Mouse (Mus musculus) heart, embryonic 11.5 days (tissue): ENCODE measurements around the gene Atp13a5. TPM values are rescaled to one million over a fixed set of nuclear protein-coding genes. Genes with fewer than 3 reads are reported as not detected.

ENCODE experiments used
- ATAC-seq: fragments of 200-750 bp; cut with Nextera tagmentation; replicated peaks from 2 replicates; pipeline ENCODE4 v1.8.0; 2017; ENCODE audit warnings: moderate library complexity; ENCODE audit not compliant: insufficient number of reproducible peaks, low FRiP score, low TSS enrichment
- H3K27ac ChIP-seq: fragments of 300-500 bp; sonication (generic); 2 replicates; pipeline ENCODE4 v1.5.1; 2014; ENCODE audit warnings: mild to moderate bottlenecking, low read depth, low read length
- H3K27me3 ChIP-seq: fragments of 300-500 bp; sonication (generic); 2 replicates; pipeline ENCODE4 v1.6.1; 2014; ENCODE audit warnings: mild to moderate bottlenecking, low read length, mixed read lengths; ENCODE audit not compliant: control insufficient read depth, insufficient read depth
- H3K36me3 ChIP-seq: fragments of 300-500 bp; sonication (generic); 2 replicates; pipeline ENCODE4 v1.6.1; 2014; ENCODE audit warnings: mild to moderate bottlenecking, low read length, moderate library complexity, mixed read lengths; ENCODE audit not compliant: control insufficient read depth, insufficient read depth
- H3K4me1 ChIP-seq: fragments of 300-500 bp; sonication (generic); 2 replicates; pipeline ENCODE4 v1.6.1; 2014; ENCODE audit warnings: low read length; ENCODE audit not compliant: control insufficient read depth, insufficient read depth
- H3K4me2 ChIP-seq: fragments of 300-500 bp; sonication (generic); 2 replicates; pipeline ENCODE4 v1.6.1; 2014; ENCODE audit warnings: mild to moderate bottlenecking, moderate library complexity
- H3K4me3 ChIP-seq: fragments of 300-500 bp; sonication (generic); 2 replicates; pipeline ENCODE4 v1.5.1; 2014; ENCODE audit warnings: low read depth, low read length
- H3K9ac ChIP-seq: fragments of 300-500 bp; sonication (generic); 2 replicates; pipeline ENCODE4 v1.6.1; 2014; ENCODE audit warnings: mild to moderate bottlenecking, low read depth, low read length, moderate library complexity
- H3K9me3 ChIP-seq: fragments of 300-500 bp; sonication (generic); replicated peaks from 2 replicates; pipeline ENCODE4 v1.6.1; 2016; ENCODE audit warnings: low read length; ENCODE audit not compliant: control insufficient read depth
- WGBS: fragments of 180-500 bp; shearing (Covaris S2); extraction: QIAGEN DNeasy Blood & Tissue Kit; methylation state at CpG from one replicate; pipeline ENCODE4 v1.1.7; 2014; ENCODE audit not compliant: insufficient replicate concordance; 5-methylcytosine and 5-hydroxymethylcytosine counted together
- polyA plus RNA-seq: library from polyadenylated mRNA; unstranded; fragments of >200 nt; fragmentation: Nextera tagmentation; extraction: Ambion mirVana; gene quantifications from 2 replicates; pipeline ENCODE4 v1.2.1, GENCODE M21; 2014

Atp13a5 gene
- polyA plus RNA-seq, 1 experiment from 2014 or later, result not detected

GRCm38 (mm10) chr16:29216395-29217295 lies 161.9 kb downstream of the Atp13a5 start:
- no peak for ATAC-seq
- Histone ChIP-seq H3K4me1 (no peaks in the 10 kb centered on the region), H3K27ac (no peak overlapping the region), H3K36me3 (no peaks in the 10 kb centered on the region), H3K9me3 (no peaks in the 10 kb centered on the region), H3K4me2 (no peak overlapping the region), H3K4me3 (no peak overlapping the region), H3K27me3 (no peaks in the 10 kb centered on the region), H3K9ac (no peak overlapping the region)
- WGBS, result 78% methylated on average over 5 of the region's 5 CpGs

DNA sequence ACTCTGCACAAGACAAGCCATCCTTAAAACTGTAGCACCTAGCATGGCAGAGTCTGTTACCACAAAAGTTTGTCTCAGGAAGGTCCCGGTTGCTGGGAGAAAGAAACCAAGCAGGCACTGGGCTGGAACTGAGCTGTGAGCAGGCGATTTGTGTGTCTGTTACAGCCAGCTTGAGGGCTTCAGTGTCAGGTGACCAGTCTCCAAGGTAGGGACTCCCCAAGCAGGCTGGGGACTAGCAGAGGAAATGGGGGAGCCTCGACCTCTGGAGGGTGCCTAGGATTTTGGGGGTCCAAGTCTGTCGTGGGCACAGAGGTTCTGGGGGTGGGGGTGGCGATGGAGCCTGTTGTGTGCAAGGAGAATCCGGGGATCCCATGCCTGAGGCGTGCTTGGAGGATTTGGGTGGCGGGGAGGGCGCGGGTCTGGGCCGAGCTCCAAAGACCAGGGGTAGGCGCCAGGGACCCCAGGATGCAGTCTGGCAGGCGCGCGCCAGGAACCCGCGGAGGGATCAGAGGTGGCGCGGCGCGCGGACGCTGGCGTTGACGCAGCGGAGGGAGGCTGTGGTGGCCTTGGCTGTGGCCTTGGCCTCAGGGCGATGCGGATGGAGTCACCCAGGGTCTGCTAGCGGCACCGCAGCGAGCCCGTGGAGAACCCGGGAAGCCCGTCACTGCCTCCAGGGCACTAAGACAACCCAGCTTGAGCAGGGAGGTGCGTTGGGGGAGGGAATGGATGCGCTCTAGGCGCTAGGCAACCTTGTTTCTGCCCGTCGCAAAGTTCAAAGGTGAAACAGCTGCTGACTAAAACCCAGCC lies 168.7 kb downstream of the Atp13a5 start, which contains the start of gene Hrasls:
Gene Hrasls, plus strand, starts transcription at position 91 of the 807 bp plus-strand sequence.
- WGBS, result under 1% methylated on average over 38 of the region's 39 CpGs
- peaks cover 3% of the 10 kb centered on the region; the same call in 1 of the 2 replicates for H3K27me3 ChIP-seq
- peak within 1 kb of the TSS; percentile 69 for H3K9ac ChIP-seq
- H3K4me2 ChIP-seq, result peak within 1 kb of the TSS; percentile 90
- no peaks in the 10 kb centered on the region; the same call in 1 of the 2 replicates for H3K4me1 ChIP-seq
- H3K36me3 ChIP-seq, result no peaks in the 10 kb centered on the region
- peak within 1 kb of the TSS; percentile 51 for H3K4me3 ChIP-seq
- H3K27ac ChIP-seq, result 0 out of 2 replicates have a peak within 1 kb of the TSS, but pooled peaks have one; percentile 10
- ATAC-seq, result peak; percentile 46
- H3K9me3 ChIP-seq, result no peaks in the 10 kb centered on the region

GRCm38 (mm10) chr16:29208841-29209240 lies 169.7 kb downstream of the Atp13a5 start:
- 43% methylated on average over 7 of the region's 7 CpGs for WGBS
- H3K4me2 ChIP-seq, result peak overlapping the region; percentile 90
- H3K27ac ChIP-seq, result 0 out of 2 replicates have a peak overlapping the region, but pooled peaks have one; percentile 10
- H3K27me3 ChIP-seq, result peaks cover 3% of the 10 kb centered on the region; the same call in 1 of the 2 replicates
- H3K36me3 ChIP-seq, result no peaks in the 10 kb centered on the region
- 0 out of 2 replicates have a peak overlapping the region, but pooled peaks have one; percentile 0 for H3K9ac ChIP-seq
- H3K9me3 ChIP-seq, result no peaks in the 10 kb centered on the region
- H3K4me3 ChIP-seq, result no peak overlapping the region
- H3K4me1 ChIP-seq, result no peaks in the 10 kb centered on the region; the same call in 1 of the 2 replicates
- no peak for ATAC-seq

DNA sequence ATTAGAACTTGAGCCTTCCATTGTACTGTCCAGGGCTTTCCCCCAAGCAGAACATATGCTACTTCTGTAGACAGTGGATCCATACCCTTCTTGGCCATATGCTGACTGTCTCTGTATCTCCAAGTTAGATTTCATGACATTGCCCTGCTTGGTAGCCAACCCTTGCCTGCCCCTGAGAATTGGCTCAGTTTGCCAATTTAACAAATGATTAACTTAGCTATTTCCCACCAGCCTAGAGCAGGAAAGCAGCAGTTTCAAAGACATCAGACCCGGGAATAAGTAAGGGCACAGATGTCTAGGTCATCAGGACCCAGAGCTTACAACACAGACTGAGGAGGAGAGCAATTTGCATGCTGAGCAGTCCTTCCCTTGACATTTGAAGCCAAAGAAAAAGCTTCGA lies 173.0 kb downstream of the Atp13a5 start:
- Histone ChIP-seq H3K4me3 (no peak overlapping the region), H3K9me3 (no peaks in the 10 kb centered on the region), H3K27me3 (peaks cover 3% of the 10 kb centered on the region; the same call in 1 of the 2 replicates), H3K36me3 (no peaks in the 10 kb centered on the region), H3K4me1 (no peaks in the 10 kb centered on the region; the same call in 1 of the 2 replicates), H3K4me2 (no peak overlapping the region), H3K9ac (no peak overlapping the region), H3K27ac (no peak overlapping the region)
- ATAC-seq, result no peak
- WGBS, result 43% methylated on average over 2 of the region's 2 CpGs

DNA sequence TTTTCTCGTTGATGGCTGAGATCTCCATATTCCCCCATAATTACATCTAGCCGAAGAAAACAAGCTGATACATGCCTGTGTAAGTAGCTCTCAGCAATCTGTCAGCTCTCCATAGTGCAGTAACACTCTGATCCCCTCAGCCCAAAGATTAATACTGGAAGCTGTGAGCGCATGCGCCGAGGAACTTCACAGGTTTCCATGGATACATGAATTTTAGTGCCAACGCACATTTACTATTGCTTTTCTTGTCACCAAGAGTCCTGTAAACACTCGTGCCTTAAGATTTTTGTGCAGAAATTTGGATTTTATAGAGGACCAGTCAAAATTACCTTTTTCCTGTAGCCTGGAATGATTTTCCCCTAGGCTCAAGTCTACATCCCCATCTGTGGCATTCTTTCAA lies 173.7 kb downstream of the Atp13a5 start:
- H3K27me3 ChIP-seq, result peaks cover 3% of the 10 kb centered on the region; the same call in 1 of the 2 replicates
- no peak overlapping the region for H3K9ac ChIP-seq
- 77% methylated on average over 7 of the region's 7 CpGs for WGBS
- no peaks in the 10 kb centered on the region for H3K9me3 ChIP-seq
- no peak overlapping the region for H3K4me3 ChIP-seq
- ATAC-seq, result no peak
- no peaks in the 10 kb centered on the region for H3K4me1 ChIP-seq
- no peak overlapping the region for H3K4me2 ChIP-seq
- H3K27ac ChIP-seq, result no peak overlapping the region
- no peaks in the 10 kb centered on the region for H3K36me3 ChIP-seq

GRCm38 (mm10) chr16:29201146-29201545 lies 177.4 kb downstream of the Atp13a5 start:
- Histone ChIP-seq H3K27me3 (no peaks in the 10 kb centered on the region), H3K27ac (no peak overlapping the region), H3K4me1 (peaks cover 13% of the 10 kb centered on the region), H3K36me3 (no peaks in the 10 kb centered on the region), H3K4me3 (no peak overlapping the region), H3K9ac (no peak overlapping the region), H3K9me3 (no peaks in the 10 kb centered on the region), H3K4me2 (no peak overlapping the region)
- WGBS, result 75% methylated on average over 2 of the region's 2 CpGs
- no peak for ATAC-seq

- Histone ChIP-seq H3K9ac (no peak overlapping the region), H3K36me3 (no peaks in the 10 kb centered on the region), H3K9me3 (no peaks in the 10 kb centered on the region), H3K27ac (0 out of 2 replicates have a peak overlapping the region, but pooled peaks have one; percentile 7), H3K4me2 (peak overlapping the region; percentile 9; the same call in 1 of the 2 replicates), H3K4me3 (no peak overlapping the region), H3K4me1 (peaks cover 13% of the 10 kb centered on the region), H3K27me3 (no peaks in the 10 kb centered on the region)
- 1% methylated on average over 5 of the region's 5 CpGs for WGBS
- ATAC-seq, result peak; percentile 46; the same call in 1 of the 2 replicates
Measured at GRCm38 (mm10) chr16:29198461-29198860, 180.1 kb downstream of the Atp13a5 start.

GRCm38 (mm10) chr16:29195156-29195555 lies 183.4 kb downstream of the Atp13a5 start:
- H3K4me2 ChIP-seq, result no peak overlapping the region
- whole genome bisulfite sequencing, result 90% methylated on average over 1 of the region's 1 CpGs
- no peak overlapping the region for H3K27ac ChIP-seq

More at GRCm38 (mm10) chr16:29195156-29195555, 183.4 kb downstream of the Atp13a5 start:
- no peaks in the 10 kb centered on the region for H3K36me3 ChIP-seq
- H3K4me1 ChIP-seq, result peaks cover 13% of the 10 kb centered on the region
- no peak overlapping the region for H3K9ac ChIP-seq
- ATAC-seq, result no peak
- no peaks in the 10 kb centered on the region for H3K27me3 ChIP-seq
- H3K9me3 ChIP-seq, result no peaks in the 10 kb centered on the region
- no peak overlapping the region for H3K4me3 ChIP-seq
